ENCODE assay signal across 15 mouse cellular contexts in genomic region chr15:80005436-80005835, GRCm38 (mm10). TPM values are rescaled to one million over a fixed set of nuclear protein-coding genes. Genes with fewer than 3 reads are reported as not detected.
DNase-seq lines count a peak whose midpoint lies in the region; ATAC-seq and TF ChIP-seq lines count a peak whose summit lies in the region.
"Had no signal": no experiment of that assay in that cellular context is flagged by ENCODE, and none has a peak within 500 bp of the region (broad histone marks: within the 10 kb centered on the region; RNA-seq: fewer than 3 reads in every experiment).

No protein-coding gene starts in this region.

- H3K27me3 ChIP-seq in kidney, adult 2 months (replicated peaks; ENCODE audit: control insufficient read depth, insufficient read depth, low read length) = no peaks in the 10 kb centered on the region
- H3K27me3 ChIP-seq in megakaryocyte, embryonic 14.5 days (replicated peaks) = no peaks in the 10 kb centered on the region
- 0 out of 2 replicates have a peak, but pooled peaks cover 10% of the 10 kb centered on the region for H3K27me3 ChIP-seq in embryonic facial prominence, embryonic 15.5 days
- no peaks in the 10 kb centered on the region for H3K27me3 ChIP-seq in stomach, embryonic 15.5 days (replicated peaks)
- no peaks in the 10 kb centered on the region for H3K27me3 ChIP-seq in midbrain, embryonic 14.5 days (ENCODE audit: control insufficient read depth, insufficient read depth, low read length)

- no peak overlapping the region for H3K4me2 ChIP-seq in embryonic facial prominence, embryonic 15.5 days (replicated peaks)
- H3K4me2 ChIP-seq in stomach, embryonic 15.5 days = no peak overlapping the region
- H3K4me2 ChIP-seq in midbrain, embryonic 14.5 days (ENCODE audit: low read length) = no peak overlapping the region
- H3K4me2 ChIP-seq: limb, embryonic 12.5 days; midbrain, embryonic 12.5 days; neural tube, embryonic 15.5 days had no signal

- peak; percentile 50 for DNase-seq in kidney, adult 2 months
- no peak for DNase-seq in kidney, adult 9 months
- no peak for DNase-seq in layer of hippocampus, postnatal 25 days (ENCODE audit: extremely low spot score in 1 of 2, low spot score in 1 of 2)
- DNase-seq in midbrain, embryonic 14.5 days = no peak
- DNase-seq: gastrocnemius, postnatal 10 days; spleen, adult 18-20 months; thymus, postnatal 25 days had no signal

- H3K9ac ChIP-seq in embryonic facial prominence, embryonic 15.5 days = no peak overlapping the region
- H3K9ac ChIP-seq in stomach, embryonic 15.5 days = no peak overlapping the region
- no peak overlapping the region; the same call in 1 of the 2 replicates for H3K9ac ChIP-seq in midbrain, embryonic 14.5 days (replicated peaks; ENCODE audit: low read length)
- H3K9ac ChIP-seq: limb, embryonic 12.5 days; midbrain, embryonic 12.5 days; neural tube, embryonic 15.5 days had no signal

- H3K4me3 ChIP-seq in kidney, adult 2 months (ENCODE audit: insufficient read depth, low read depth, low read length) = no peak overlapping the region
- peak overlapping the region; percentile 89 for H3K4me3 ChIP-seq in megakaryocyte, embryonic 14.5 days (replicated peaks)
- no peak overlapping the region for H3K4me3 ChIP-seq in embryonic facial prominence, embryonic 15.5 days (replicated peaks)
- no peak overlapping the region for H3K4me3 ChIP-seq in stomach, embryonic 15.5 days (replicated peaks)
- H3K4me3 ChIP-seq in midbrain, embryonic 14.5 days (replicated peaks; ENCODE audit: low read depth, low read length) = no peak overlapping the region
- H3K4me3 ChIP-seq: limb, embryonic 12.5 days; midbrain, embryonic 12.5 days; neural tube, embryonic 15.5 days had no signal

- no peaks in the 10 kb centered on the region for H3K9me3 ChIP-seq in megakaryocyte, embryonic 14.5 days
- H3K9me3 ChIP-seq in embryonic facial prominence, embryonic 15.5 days (replicated peaks) = no peaks in the 10 kb centered on the region
- no peaks in the 10 kb centered on the region for H3K9me3 ChIP-seq in stomach, embryonic 15.5 days
- H3K9me3 ChIP-seq in midbrain, embryonic 14.5 days (ENCODE audit: control insufficient read depth, low read length) = no peaks in the 10 kb centered on the region
- H3K9me3 ChIP-seq: limb, embryonic 12.5 days; midbrain, embryonic 12.5 days; neural tube, embryonic 15.5 days had no signal

- no peak for ATAC-seq in megakaryocyte, adult 5-6 weeks (ENCODE audit: poor library complexity, severe bottlenecking)
- no peak for ATAC-seq in embryonic facial prominence, embryonic 15.5 days (ENCODE audit: insufficient number of reproducible peaks, low FRiP score, low TSS enrichment, low read depth)
- peak; percentile 12; the same call in 1 of the 2 replicates for ATAC-seq in stomach, embryonic 15.5 days (ENCODE audit: insufficient read depth, low FRiP score, low read depth)
- no peak for ATAC-seq in midbrain, embryonic 14.5 days (ENCODE audit: low FRiP score, low TSS enrichment)
- ATAC-seq: inflammation-experienced regulatory T-cells, adult 6 months had no signal

- 39% methylated on average over 10 of the region's 10 CpGs for WGBS in kidney, adult 2 months
- 74% methylated on average over 10 of the region's 10 CpGs for WGBS in embryonic facial prominence, embryonic 15.5 days
- WGBS in stomach, embryonic 15.5 days = 80% methylated on average over 10 of the region's 10 CpGs
- 83% methylated on average over 10 of the region's 10 CpGs for WGBS in midbrain, embryonic 14.5 days

- TF ChIP-seq CTCF in kidney, adult 2 months (conservative IDR thresholded peaks at IDR 0.05; ENCODE audit: insufficient read depth, insufficient read length, low read depth, low read length) = no peak

- no peaks in the 10 kb centered on the region for H3K36me3 ChIP-seq in kidney, adult 2 months (ENCODE audit: control insufficient read depth, insufficient read depth, low read length)
- H3K36me3 ChIP-seq in megakaryocyte, embryonic 14.5 days (replicated peaks; ENCODE audit: low read length) = peaks cover 96% of the 10 kb centered on the region
- H3K36me3 ChIP-seq in embryonic facial prominence, embryonic 15.5 days = no peaks in the 10 kb centered on the region
- no peaks in the 10 kb centered on the region for H3K36me3 ChIP-seq in stomach, embryonic 15.5 days
- H3K36me3 ChIP-seq in midbrain, embryonic 14.5 days (ENCODE audit: control insufficient read depth, insufficient read depth, low read length) = no peaks in the 10 kb centered on the region
- H3K36me3 ChIP-seq: limb, embryonic 12.5 days; midbrain, embryonic 12.5 days; neural tube, embryonic 15.5 days had no signal

- no peak for TF ChIP-seq POLR2A in kidney, adult 2 months (IDR thresholded peaks at IDR 0.05; ENCODE audit: low read depth, low read length)

- H3K27ac ChIP-seq in kidney, adult 2 months (ENCODE audit: insufficient read depth, low read depth, low read length) = peak overlapping the region; percentile 65
- 0 out of 2 replicates have a peak overlapping the region, but pooled peaks have one; percentile 49 for H3K27ac ChIP-seq in embryonic facial prominence, embryonic 15.5 days (replicated peaks)
- H3K27ac ChIP-seq in stomach, embryonic 15.5 days = peak overlapping the region; percentile 32; the same call in 1 of the 2 replicates
- H3K27ac ChIP-seq in midbrain, embryonic 14.5 days (replicated peaks; ENCODE audit: low read depth, low read length) = no peak overlapping the region
- H3K27ac ChIP-seq: neural tube, embryonic 15.5 days had no signal

- H3K4me1 ChIP-seq in kidney, adult 2 months (ENCODE audit: control insufficient read depth, insufficient read depth, low read length) = peaks cover 29% of the 10 kb centered on the region
- peaks cover 99% of the 10 kb centered on the region for H3K4me1 ChIP-seq in megakaryocyte, embryonic 14.5 days
- peaks cover 9% of the 10 kb centered on the region for H3K4me1 ChIP-seq in embryonic facial prominence, embryonic 15.5 days
- H3K4me1 ChIP-seq in stomach, embryonic 15.5 days = peaks cover 19% of the 10 kb centered on the region
- peaks cover 10% of the 10 kb centered on the region for H3K4me1 ChIP-seq in midbrain, embryonic 14.5 days (ENCODE audit: control insufficient read depth, insufficient read depth, low read length)

RNA-seq across cellular contexts. Expression of gene Pdgfb, which starts 9.3 kb away (rescaled TPM):
- polyA plus RNA-seq in kidney, adult 2 months (2012; rRNA removed) = 32.2 and 33.4 TPM in 2 replicates
- 107 and 125 TPM in 2 replicates for polyA plus RNA-seq in megakaryocyte, embryonic 14.5 days (2012; ENCODE audit: insufficient read depth, low replicate concordance)
- total RNA-seq in megakaryocyte, adult 5-6 weeks (2015) = 1.3 and 1.6 TPM in 2 replicates
- 0.40 and 1.7 TPM in 2 replicates for total RNA-seq in megakaryocyte, adult 5-6 weeks (2017)
- 5.2 and 5.7 TPM in 2 replicates for polyA plus RNA-seq in embryonic facial prominence, embryonic 15.5 days (2015; fragmentation: Nextera tagmentation; extraction: Ambion mirVana)
- polyA plus RNA-seq in stomach, embryonic 15.5 days (2015; fragmentation: Nextera tagmentation; extraction: Ambion mirVana) = 4.7 and 4.8 TPM in 2 replicates
- total RNA-seq in layer of hippocampus, postnatal 25 days (2021) = 10 to 100 TPM; 28.9 to 33.6 TPM
- 4.7 and 5.1 TPM in 2 replicates for polyA plus RNA-seq in midbrain, embryonic 14.5 days (2014; fragmentation: Nextera tagmentation; extraction: Ambion mirVana)

RNA-seq across cellular contexts. Expression of gene Cbx7, which starts 34.5 kb away (rescaled TPM):
- polyA plus RNA-seq in kidney, adult 2 months (2012; rRNA removed) = 41.3 and 44.1 TPM in 2 replicates
- 2.2 and 5.7 TPM in 2 replicates for polyA plus RNA-seq in megakaryocyte, embryonic 14.5 days (2012; ENCODE audit: insufficient read depth, low replicate concordance)
- 4.9 and 5.5 TPM in 2 replicates for total RNA-seq in megakaryocyte, adult 5-6 weeks (2015)
- 3.9 and 7.0 TPM in 2 replicates for total RNA-seq in megakaryocyte, adult 5-6 weeks (2017)
- 3.1 and 4.6 TPM in 2 replicates for polyA plus RNA-seq in embryonic facial prominence, embryonic 15.5 days (2015; fragmentation: Nextera tagmentation; extraction: Ambion mirVana)
- 4.9 and 5.6 TPM in 2 replicates for polyA plus RNA-seq in stomach, embryonic 15.5 days (2015; fragmentation: Nextera tagmentation; extraction: Ambion mirVana)
- 10 to 100 TPM; 32.1 to 35.7 TPM for total RNA-seq in layer of hippocampus, postnatal 25 days (2021)
- 4.4 TPM in 2 replicates for polyA plus RNA-seq in midbrain, embryonic 14.5 days (2014; fragmentation: Nextera tagmentation; extraction: Ambion mirVana)
